Mouse (Mus musculus): ENCODE measurements at regions not wholly inside any gene's neighbourhood (a gene's known extent, or its start where the extent isn't known, plus 50 kb on each side); places are given as distances from the start of the nearest gene placed in this dataset.

DNA sequence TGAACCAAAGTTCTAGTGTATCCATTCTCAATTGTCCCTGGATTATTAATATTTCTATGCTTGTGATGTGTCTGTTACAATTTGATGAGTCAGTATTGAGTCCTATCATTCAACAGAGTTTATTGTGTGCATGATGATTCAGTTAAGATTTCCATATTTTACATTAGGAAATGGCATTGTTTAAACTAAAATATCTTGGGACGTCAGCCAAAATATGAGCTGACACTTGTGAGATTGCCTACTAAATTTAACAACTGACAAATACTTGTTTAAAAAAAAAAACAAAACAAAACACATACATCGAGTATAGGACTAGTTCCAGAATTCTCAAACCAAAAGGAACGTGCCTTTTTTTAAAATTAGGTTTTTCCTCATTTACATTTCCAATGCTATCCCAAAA, 779.0 kb downstream of the Ttll7 start:
- no peak for TF ChIP-seq GATA4 (IDR thresholded peaks at IDR 0.05; ENCODE audit: insufficient replicate concordance, low read length)

GRCm38 (mm10) chr3:147583697-147584315, 731.6 kb downstream of the Ttll7 start:
- no peak for TF ChIP-seq GATA4 (IDR thresholded peaks at IDR 0.05; ENCODE audit: insufficient replicate concordance, low read length)

- no peak for TF ChIP-seq GATA4 (IDR thresholded peaks at IDR 0.05; ENCODE audit: insufficient replicate concordance, low read length)
Measured at GRCm38 (mm10) chr3:147571850-147572249, 719.7 kb downstream of the Ttll7 start.

DNA sequence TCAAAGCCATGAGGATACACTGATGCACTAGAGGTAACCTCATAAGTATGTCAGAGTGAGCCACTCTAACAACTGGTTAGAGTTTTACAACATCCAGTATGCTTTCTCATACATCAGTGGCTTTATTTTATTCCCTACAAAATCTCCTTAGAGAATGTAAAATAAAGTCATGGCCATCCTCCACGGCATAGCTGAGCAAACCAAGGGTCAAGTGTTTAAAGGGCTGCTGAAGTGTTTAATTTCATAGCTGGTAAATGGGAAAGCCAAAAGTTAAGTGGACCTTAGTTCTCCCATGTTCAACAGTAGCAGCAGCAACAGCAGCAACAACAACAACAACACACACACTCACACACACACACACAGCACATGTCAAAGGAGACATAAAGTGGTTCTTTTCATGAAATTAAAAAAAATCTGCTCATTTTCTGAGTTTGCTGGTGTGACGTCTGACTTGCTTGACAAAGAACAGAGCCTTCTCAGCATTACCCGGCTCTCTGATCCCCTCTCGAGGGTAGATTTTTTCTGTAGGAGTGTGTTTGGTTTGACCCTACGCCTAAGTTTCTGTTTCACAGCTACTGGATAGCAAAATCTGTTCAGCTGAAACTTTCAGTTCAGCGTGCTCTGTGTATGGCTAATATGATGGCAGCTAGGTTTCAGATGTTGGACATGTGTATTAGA, 693.3 kb downstream of the Ttll7 start:
- no peak for TF ChIP-seq GATA4 (IDR thresholded peaks at IDR 0.05; ENCODE audit: insufficient replicate concordance, low read length)

DNA sequence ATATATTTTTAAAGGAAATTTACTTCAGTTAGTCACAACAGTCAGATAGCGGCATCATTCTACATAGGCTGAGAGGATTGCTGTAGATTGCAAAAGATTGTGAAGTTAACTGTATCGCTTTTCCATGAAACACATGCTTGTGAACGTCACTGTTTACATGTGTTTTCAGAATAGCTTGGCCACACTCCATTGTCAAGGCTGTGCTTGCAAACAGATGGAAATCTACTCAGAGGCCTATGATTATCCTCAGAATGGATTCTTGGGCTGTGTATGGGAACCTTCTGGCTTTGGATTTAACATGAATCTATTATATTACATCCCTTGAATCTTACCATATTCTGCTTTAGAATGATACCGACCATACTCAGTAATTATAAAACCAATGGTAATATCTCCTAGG, 690.1 kb downstream of the Ttll7 start:
- TF ChIP-seq GATA4 (IDR thresholded peaks at IDR 0.05; ENCODE audit: insufficient replicate concordance, low read length): no peak

GRCm38 (mm10) chr3:147537584-147537983, 685.4 kb downstream of the Ttll7 start:
- no peak for TF ChIP-seq GATA4 (IDR thresholded peaks at IDR 0.05; ENCODE audit: insufficient replicate concordance, low read length)

DNA sequence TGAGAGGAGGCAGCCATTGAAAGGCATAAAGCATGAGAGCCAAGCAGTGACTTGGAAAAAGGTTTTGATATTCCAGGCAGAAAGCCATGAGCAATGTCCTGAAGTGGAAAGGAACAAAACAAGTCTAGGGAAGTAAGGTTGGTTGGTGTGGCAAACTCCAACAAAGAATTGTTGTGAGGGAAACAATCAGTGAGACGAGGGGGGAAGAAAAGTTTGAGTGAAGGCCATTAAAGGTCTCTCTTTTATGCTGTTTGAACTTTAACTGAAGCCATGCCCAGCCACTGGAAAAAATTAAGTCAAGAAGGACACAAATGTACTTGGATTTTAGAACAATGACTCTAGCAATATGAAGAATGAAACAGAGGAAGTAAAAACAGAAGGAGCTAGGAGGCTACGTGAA, 680.0 kb downstream of the Ttll7 start:
- no peak for TF ChIP-seq GATA4 (IDR thresholded peaks at IDR 0.05; ENCODE audit: insufficient replicate concordance, low read length)

DNA sequence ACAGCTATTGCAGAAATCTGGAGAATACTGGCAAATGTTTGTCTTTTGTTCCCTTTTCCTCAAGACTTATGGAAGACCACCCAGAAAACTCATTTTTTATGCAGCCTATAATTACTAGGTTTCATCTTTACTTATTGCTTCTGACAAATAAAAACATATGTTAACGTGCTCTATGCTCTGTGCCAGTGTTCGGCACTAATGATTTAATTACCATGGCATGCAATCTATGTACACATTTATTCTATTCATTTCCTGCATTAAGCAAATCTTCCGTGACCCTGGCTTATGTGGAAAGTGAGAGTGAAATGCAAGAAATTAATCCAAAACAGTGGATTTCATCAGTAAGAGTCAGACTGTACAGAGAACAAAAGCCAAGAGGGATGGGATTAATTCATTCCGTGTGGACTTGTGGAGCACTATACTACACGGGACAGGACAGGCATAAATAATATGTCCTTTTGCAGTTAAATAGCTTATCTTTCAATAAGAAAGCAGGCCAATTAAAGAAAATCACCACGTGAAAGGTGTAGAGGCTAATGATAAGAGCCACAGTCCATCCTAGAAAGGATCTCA, 679.5 kb downstream of the Ttll7 start:
- no peak for TF ChIP-seq GATA4 (IDR thresholded peaks at IDR 0.05; ENCODE audit: insufficient replicate concordance, low read length)

Data from liver, adult (tissue).